Mouse (Mus musculus): ENCODE results near the gene Ahnak2. TPM values are rescaled to one million over a fixed set of nuclear protein-coding genes. Genes with fewer than 3 reads are reported as not detected.

Gene Ahnak2
- polyA plus RNA-seq, 1 experiment from 2014 or later = 1.8 TPM

DNA sequence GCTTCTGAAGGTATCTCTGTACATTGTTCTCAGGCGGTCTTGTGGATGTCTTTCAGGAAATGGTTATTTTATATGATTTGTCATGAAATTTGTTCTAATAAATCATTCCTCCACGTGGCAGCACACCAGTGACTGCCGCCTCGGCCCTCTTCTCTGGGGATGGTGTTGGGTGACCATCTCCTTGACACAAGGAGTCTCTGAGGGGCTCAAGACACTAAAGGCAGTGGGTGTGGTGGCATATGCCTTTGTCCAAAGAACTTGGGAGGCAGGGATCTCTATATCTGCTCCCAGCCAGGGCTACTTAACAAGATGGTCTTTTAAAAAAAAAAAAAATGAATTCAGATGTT, 56.0 kb downstream of the Ahnak2 start:
- H3K27ac ChIP-seq = no peak overlapping the region
- 78% methylated on average over 4 of the region's 4 CpGs for WGBS

DNA sequence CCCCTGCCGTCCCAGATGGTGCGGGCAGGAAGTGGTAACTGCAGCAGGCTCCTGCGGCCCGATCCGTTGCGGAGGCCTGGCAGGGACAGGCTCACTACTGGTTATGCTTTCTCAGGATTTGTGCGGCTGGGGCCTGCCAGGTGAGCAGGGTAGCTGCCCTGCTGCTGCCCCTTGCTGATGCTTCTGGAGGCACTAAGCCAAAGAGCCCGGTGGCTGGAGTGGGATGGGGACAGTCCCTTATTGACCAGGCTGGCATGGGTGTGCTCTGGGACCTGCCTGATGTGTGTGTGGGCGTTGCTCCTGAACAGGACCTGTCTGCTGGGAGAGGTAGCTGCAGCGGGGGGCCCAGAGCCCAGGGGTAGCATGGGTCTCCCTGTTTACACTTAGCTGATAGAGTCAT, 56.7 kb downstream of the Ahnak2 start:
- ATAC-seq (replicated peaks; ENCODE audit: low FRiP score) = no peak
- no peaks in the 10 kb centered on the region for H3K9me3 ChIP-seq (replicated peaks)
- no peak overlapping the region for H3K9ac ChIP-seq
- no peak overlapping the region for H3K4me3 ChIP-seq (replicated peaks)
- no peaks in the 10 kb centered on the region for H3K27me3 ChIP-seq
- peaks cover 20% of the 10 kb centered on the region for H3K36me3 ChIP-seq
- H3K4me1 ChIP-seq = peaks cover 24% of the 10 kb centered on the region
- H3K4me2 ChIP-seq = no peak overlapping the region
- 92% methylated on average over 10 of the region's 10 CpGs for WGBS
- H3K27ac ChIP-seq = no peak overlapping the region

More for the DNA sequence above, 56.0 kb downstream of the Ahnak2 start:
- Histone ChIP-seq H3K9me3 (replicated peaks) (no peaks in the 10 kb centered on the region), H3K4me3 (replicated peaks) (no peak overlapping the region), H3K4me1 (peaks cover 24% of the 10 kb centered on the region), H3K9ac (no peak overlapping the region), H3K36me3 (peaks cover 20% of the 10 kb centered on the region), H3K27me3 (no peaks in the 10 kb centered on the region; the same call in 1 of the 2 replicates), H3K4me2 (no peak overlapping the region)
- ATAC-seq (replicated peaks; ENCODE audit: low FRiP score) = no peak

- H3K4me2 ChIP-seq = no peak overlapping the region
- H3K4me3 ChIP-seq (replicated peaks) = no peak overlapping the region
Measured at GRCm38 (mm10) chr12:112744891-112745580, 57.4 kb downstream of the Ahnak2 start.

GRCm38 (mm10) chr12:112744211-112744610, 58.2 kb downstream of the Ahnak2 start:
- WGBS = 83% methylated on average over 11 of the region's 11 CpGs
- Histone ChIP-seq H3K27me3 (no peaks in the 10 kb centered on the region), H3K4me2 (no peak overlapping the region), H3K27ac (no peak overlapping the region), H3K9me3 (replicated peaks) (no peaks in the 10 kb centered on the region), H3K9ac (no peak overlapping the region), H3K4me3 (replicated peaks) (no peak overlapping the region), H3K36me3 (peaks cover 34% of the 10 kb centered on the region), H3K4me1 (peaks cover 24% of the 10 kb centered on the region)
- no peak for ATAC-seq (replicated peaks; ENCODE audit: low FRiP score)

More at GRCm38 (mm10) chr12:112744891-112745580, 57.4 kb downstream of the Ahnak2 start:
- Histone ChIP-seq H3K27ac (no peak overlapping the region), H3K36me3 (peaks cover 25% of the 10 kb centered on the region), H3K27me3 (no peaks in the 10 kb centered on the region), H3K4me1 (peaks cover 24% of the 10 kb centered on the region), H3K9ac (no peak overlapping the region), H3K9me3 (replicated peaks) (no peaks in the 10 kb centered on the region)
- WGBS = 88% methylated on average over 10 of the region's 10 CpGs
- no peak for ATAC-seq (replicated peaks; ENCODE audit: low FRiP score)

- H3K4me2 ChIP-seq = no peak overlapping the region
- H3K4me1 ChIP-seq = peaks cover 22% of the 10 kb centered on the region
- H3K9me3 ChIP-seq (replicated peaks) = no peaks in the 10 kb centered on the region
- H3K36me3 ChIP-seq = peaks cover 42% of the 10 kb centered on the region
- ATAC-seq (replicated peaks; ENCODE audit: low FRiP score) = peak; percentile 70
- WGBS = 57% methylated on average over 25 of the region's 25 CpGs
- H3K9ac ChIP-seq = no peak overlapping the region
- peak overlapping the region; percentile 25; the same call in 1 of the 2 replicates for H3K27ac ChIP-seq
- no peaks in the 10 kb centered on the region for H3K27me3 ChIP-seq
- H3K4me3 ChIP-seq (replicated peaks) = no peak overlapping the region
Measured at GRCm38 (mm10) chr12:112743168-112743975, 59.1 kb downstream of the Ahnak2 start.

GRCm38 (mm10) chr12:112742768-112743167, 59.7 kb downstream of the Ahnak2 start:
- Histone ChIP-seq H3K36me3 (peaks cover 48% of the 10 kb centered on the region), H3K4me1 (peaks cover 22% of the 10 kb centered on the region), H3K9me3 (replicated peaks) (no peaks in the 10 kb centered on the region), H3K4me3 (replicated peaks) (no peak overlapping the region), H3K9ac (no peak overlapping the region), H3K27me3 (no peaks in the 10 kb centered on the region), H3K27ac (peak overlapping the region; percentile 25; the same call in 1 of the 2 replicates), H3K4me2 (no peak overlapping the region)
- 65% methylated on average over 6 of the region's 6 CpGs for WGBS
- ATAC-seq (replicated peaks; ENCODE audit: low FRiP score) = 0 out of 2 replicates have a peak, but pooled peaks have one; percentile 7

DNA sequence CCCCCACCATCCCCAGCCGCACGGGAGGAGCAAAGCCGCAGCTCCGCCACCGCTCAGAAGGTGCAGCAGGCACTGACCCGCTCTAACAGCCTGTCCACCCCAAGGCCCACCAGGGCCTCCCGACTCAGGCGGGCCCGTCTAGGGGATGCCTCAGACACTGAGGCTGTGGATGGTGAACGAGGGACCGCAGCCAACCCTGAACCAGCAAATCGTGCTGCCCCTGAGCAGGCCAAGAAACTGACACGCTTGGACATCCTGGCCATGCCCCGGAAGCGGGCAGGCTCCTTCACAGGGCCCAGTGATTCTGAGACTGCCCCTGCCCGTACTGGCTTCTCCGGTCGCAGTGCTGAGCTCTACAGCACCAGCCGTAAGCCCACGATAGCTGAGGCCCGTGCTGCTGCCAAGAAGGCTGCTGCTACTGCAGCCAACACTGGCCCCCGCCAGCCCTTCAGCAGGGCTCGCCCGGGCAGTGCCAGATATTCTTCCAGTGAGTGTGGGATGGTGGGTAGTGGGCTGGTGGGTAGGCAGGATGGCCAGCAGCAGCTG, 63.4 kb downstream of the Ahnak2 start:
- Histone ChIP-seq H3K4me1 (peaks cover 15% of the 10 kb centered on the region), H3K9ac (no peak overlapping the region), H3K4me2 (no peak overlapping the region), H3K9me3 (replicated peaks) (no peaks in the 10 kb centered on the region), H3K27ac (no peak overlapping the region), H3K4me3 (replicated peaks) (no peak overlapping the region), H3K36me3 (peaks cover 69% of the 10 kb centered on the region), H3K27me3 (no peaks in the 10 kb centered on the region)
- no peak for ATAC-seq (replicated peaks; ENCODE audit: low FRiP score)
- WGBS = 92% methylated on average over 24 of the region's 24 CpGs

DNA sequence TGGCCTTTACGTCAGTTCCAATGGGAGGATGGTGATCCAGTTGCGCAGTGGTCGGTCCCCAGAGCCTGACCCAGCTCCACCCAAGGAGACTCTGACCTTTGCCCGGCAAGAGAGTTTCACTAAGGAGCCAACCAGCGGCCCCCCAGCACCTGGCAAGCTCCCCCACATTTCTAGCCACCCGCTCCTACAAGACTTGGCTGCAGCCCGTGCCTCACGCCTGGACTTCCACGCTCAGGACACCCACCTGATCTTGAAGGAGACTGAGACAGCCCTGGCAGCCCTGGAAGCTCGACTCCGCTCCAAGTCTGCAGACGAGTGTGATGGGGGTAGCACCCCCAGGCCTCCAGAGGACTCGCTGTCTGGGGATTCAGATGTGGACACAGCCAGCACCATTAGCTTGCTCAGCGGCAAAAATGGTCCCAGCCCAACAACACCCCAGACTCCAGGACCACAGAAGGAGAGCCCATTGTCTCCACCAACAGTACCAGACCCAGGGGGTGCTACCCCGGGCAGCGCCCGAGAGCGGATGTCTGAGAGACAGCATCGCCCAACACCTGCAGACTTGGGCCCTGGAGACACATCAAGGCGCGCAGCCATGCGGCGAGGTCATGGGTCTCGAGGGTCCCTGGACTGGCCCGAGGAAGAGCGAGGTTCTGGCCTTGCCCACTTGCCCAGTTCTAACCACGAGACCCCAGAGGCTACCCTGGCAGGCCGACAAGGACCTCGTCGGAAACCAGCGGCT, 64.0 kb downstream of the Ahnak2 start:
- Histone ChIP-seq H3K4me2 (no peak overlapping the region), H3K27ac (no peak overlapping the region), H3K4me1 (peaks cover 8% of the 10 kb centered on the region), H3K27me3 (no peaks in the 10 kb centered on the region), H3K9ac (no peak overlapping the region), H3K36me3 (peaks cover 69% of the 10 kb centered on the region), H3K9me3 (replicated peaks) (no peaks in the 10 kb centered on the region), H3K4me3 (replicated peaks) (no peak overlapping the region)
- 90% methylated on average over 31 of the region's 31 CpGs for WGBS
- ATAC-seq (replicated peaks; ENCODE audit: low FRiP score) = no peak

GRCm38 (mm10) chr12:112737761-112738160, 64.7 kb downstream of the Ahnak2 start:
- no peaks in the 10 kb centered on the region for H3K27me3 ChIP-seq
- peaks cover 2% of the 10 kb centered on the region; the same call in 1 of the 2 replicates for H3K4me1 ChIP-seq
- WGBS = 92% methylated on average over 14 of the region's 14 CpGs
- ATAC-seq (replicated peaks; ENCODE audit: low FRiP score) = no peak
- H3K27ac ChIP-seq = no peak overlapping the region
- no peak overlapping the region for H3K4me2 ChIP-seq
- H3K4me3 ChIP-seq (replicated peaks) = no peak overlapping the region
- no peak overlapping the region for H3K9ac ChIP-seq
- peaks cover 73% of the 10 kb centered on the region for H3K36me3 ChIP-seq
- H3K9me3 ChIP-seq (replicated peaks) = no peaks in the 10 kb centered on the region

GRCm38 (mm10) chr12:112737081-112737480, 65.4 kb downstream of the Ahnak2 start:
- no peak for ATAC-seq (replicated peaks; ENCODE audit: low FRiP score)
- H3K27ac ChIP-seq = no peak overlapping the region
- H3K9me3 ChIP-seq (replicated peaks) = no peaks in the 10 kb centered on the region
- H3K36me3 ChIP-seq = peaks cover 80% of the 10 kb centered on the region
- WGBS = 89% methylated on average over 7 of the region's 7 CpGs
- no peak overlapping the region for H3K4me3 ChIP-seq (replicated peaks)
- no peaks in the 10 kb centered on the region for H3K4me1 ChIP-seq
- no peak overlapping the region for H3K4me2 ChIP-seq
- H3K9ac ChIP-seq = no peak overlapping the region
- H3K27me3 ChIP-seq = no peaks in the 10 kb centered on the region

DNA sequence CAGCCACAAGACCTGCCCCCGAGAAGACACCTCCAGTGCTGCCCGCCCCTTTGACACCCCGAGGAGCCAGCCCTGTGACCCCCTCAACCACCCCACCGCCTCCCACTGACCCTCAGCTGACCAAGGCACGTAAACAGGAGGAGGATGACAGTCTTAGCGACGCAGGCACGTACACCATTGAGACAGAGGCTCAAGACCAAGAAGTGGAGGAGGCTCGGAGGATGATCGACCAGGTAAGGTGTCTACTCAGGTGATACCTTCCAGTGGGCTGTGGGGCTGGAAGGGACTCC, 65.9 kb downstream of the Ahnak2 start:
- Histone ChIP-seq H3K4me2 (no peak overlapping the region), H3K9me3 (replicated peaks) (no peaks in the 10 kb centered on the region), H3K4me3 (replicated peaks) (no peak overlapping the region), H3K36me3 (peaks cover 85% of the 10 kb centered on the region), H3K4me1 (no peaks in the 10 kb centered on the region), H3K9ac (no peak overlapping the region), H3K27me3 (no peaks in the 10 kb centered on the region), H3K27ac (no peak overlapping the region)
- 71% methylated on average over 10 of the region's 10 CpGs for WGBS
- ATAC-seq (replicated peaks; ENCODE audit: low FRiP score) = no peak
